Mouse (Mus musculus) c-Kit-negative CD71-positive TER-119-positive erythroid progenitor cells, embryonic 14.5 days (primary cell): ENCODE data around the gene Map2k1.

ENCODE experiments used
- DNase-seq: peaks from one replicate; pipeline ENCODE4 v3.0.0-alpha.2; 2013; ENCODE audit warnings: low read depth, low spot score

Gene Map2k1

GRCm38 (mm10) chr9:64250111-64250730, 3.2 kb downstream of the Map2k1 start:
- DNase-seq, result no peak

- DNase-seq, result no peak
These were observed 4.1 kb downstream of the Map2k1 start for GRCm38 (mm10) chr9:64249371-64249770.

- DNase-seq, result no peak
These were observed 11.0 kb downstream of the Map2k1 start for GRCm38 (mm10) chr9:64242381-64242831.

- DNase-seq, result no peak
These were observed 12.8 kb downstream of the Map2k1 start for GRCm38 (mm10) chr9:64240681-64241080.

- DNase-seq, result no peak
These were observed 13.3 kb downstream of the Map2k1 start for GRCm38 (mm10) chr9:64240116-64240515.

- no peak for DNase-seq
These were observed 17.4 kb downstream of the Map2k1 start for GRCm38 (mm10) chr9:64236056-64236455.

GRCm38 (mm10) chr9:64234768-64235435, 18.5 kb downstream of the Map2k1 start, which contains the start of gene Uchl4:
Gene Uchl4 (plus strand): TSS chr9:64235201.
- no peak for DNase-seq

GRCm38 (mm10) chr9:64233656-64234055, 19.8 kb downstream of the Map2k1 start:
- no peak for DNase-seq

GRCm38 (mm10) chr9:64232257-64232957, 21.0 kb downstream of the Map2k1 start:
- DNase-seq, result no peak

- DNase-seq, result no peak
These were observed 21.8 kb downstream of the Map2k1 start for GRCm38 (mm10) chr9:64231674-64232073.

- DNase-seq, result no peak
These were observed 22.3 kb downstream of the Map2k1 start for GRCm38 (mm10) chr9:64231171-64231570.

- DNase-seq, result no peak
These were observed 24.5 kb downstream of the Map2k1 start for GRCm38 (mm10) chr9:64228972-64229371.

GRCm38 (mm10) chr9:64227736-64228135, 25.7 kb downstream of the Map2k1 start:
- no peak for DNase-seq

GRCm38 (mm10) chr9:64225805-64226204, 27.6 kb downstream of the Map2k1 start:
- no peak for DNase-seq

- DNase-seq, result no peak
These were observed 31.3 kb downstream of the Map2k1 start for GRCm38 (mm10) chr9:64222098-64222497.

GRCm38 (mm10) chr9:64221480-64221879, 32.0 kb downstream of the Map2k1 start:
- DNase-seq, result no peak

GRCm38 (mm10) chr9:64220603-64221002, 32.8 kb downstream of the Map2k1 start:
- no peak for DNase-seq

- no peak for DNase-seq
These were observed 33.5 kb downstream of the Map2k1 start for GRCm38 (mm10) chr9:64219772-64220420.

- DNase-seq, result no peak
These were observed 34.1 kb downstream of the Map2k1 start for GRCm38 (mm10) chr9:64219305-64219704.

GRCm38 (mm10) chr9:64217887-64218286, 35.5 kb downstream of the Map2k1 start:
- no peak for DNase-seq

- DNase-seq, result no peak
These were observed 36.8 kb downstream of the Map2k1 start for GRCm38 (mm10) chr9:64216641-64217040.

- no peak for DNase-seq
These were observed 37.3 kb downstream of the Map2k1 start for GRCm38 (mm10) chr9:64216090-64216489.
